Mouse (Mus musculus) kidney, adult 8-10 months (tissue): Measurements from ENCODE around the gene Ofcc1.

Source experiments
- DNase-seq, 2 experiments: peaks; one replicate each; pipeline ENCODE4 v3.0.0; 2022

Gene Ofcc1

GRCm38 (mm10) chr13:40361288-40361687, at the start of gene Ofcc1:
TSS of gene Ofcc1 (minus strand) at chr13:40361450.
- peak in 1 of 2 experiments; percentile 2 for DNase-seq

DNA sequence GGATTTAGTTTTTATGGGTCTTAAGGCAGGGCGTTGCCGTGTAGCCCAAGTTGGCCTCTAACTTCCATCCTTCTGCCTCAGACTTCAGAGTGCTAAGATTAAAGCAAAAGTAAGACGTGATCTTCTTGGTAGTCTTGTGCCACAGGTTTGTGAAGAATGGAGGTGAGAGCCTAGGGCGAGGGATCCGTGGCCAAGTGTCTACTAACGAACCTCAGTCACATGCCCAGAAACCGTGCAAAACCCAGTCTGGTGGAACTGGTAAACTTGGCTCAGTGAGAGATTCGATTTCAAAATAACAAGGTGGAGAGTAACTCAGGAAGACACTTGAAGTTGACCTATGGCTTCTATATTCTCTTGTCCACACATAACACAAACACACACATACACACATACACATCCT, 28.9 kb upstream of the Ofcc1 start:
- no peak for DNase-seq

DNA sequence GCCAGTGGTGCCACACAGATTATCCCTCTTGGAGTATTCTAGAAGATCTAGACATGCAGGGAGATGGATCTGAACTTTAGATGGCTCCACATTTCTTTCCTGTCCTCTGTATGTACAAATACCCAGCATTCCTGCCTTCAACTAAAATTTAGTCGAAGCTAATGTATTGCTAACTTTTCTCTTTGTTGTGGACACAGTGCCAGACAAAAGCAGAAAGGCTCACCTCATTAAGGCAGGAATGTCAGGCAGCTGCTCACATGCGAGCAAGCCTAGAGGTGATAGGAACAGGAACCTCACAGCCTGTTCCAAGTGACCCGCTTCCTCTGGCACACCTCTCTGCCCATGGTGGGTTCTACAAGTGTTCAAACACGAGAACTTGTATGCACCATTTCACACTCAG, 26.2 kb upstream of the Ofcc1 start:
- DNase-seq: no peak

GRCm38 (mm10) chr13:40384962-40385361, 23.7 kb upstream of the Ofcc1 start:
- DNase-seq: no peak

- no peak for DNase-seq
Measured at GRCm38 (mm10) chr13:40376773-40377172, 15.5 kb upstream of the Ofcc1 start.

GRCm38 (mm10) chr13:40366762-40367161, 5.5 kb upstream of the Ofcc1 start:
- no peak for DNase-seq

- no peak for DNase-seq
Measured at GRCm38 (mm10) chr13:40364855-40365254, 3.6 kb upstream of the Ofcc1 start.

- DNase-seq: no peak
Measured at GRCm38 (mm10) chr13:40360692-40361091, 558 bp downstream of the Ofcc1 start.

GRCm38 (mm10) chr13:40347045-40347444, 14.2 kb downstream of the Ofcc1 start:
- DNase-seq: no peak

DNA sequence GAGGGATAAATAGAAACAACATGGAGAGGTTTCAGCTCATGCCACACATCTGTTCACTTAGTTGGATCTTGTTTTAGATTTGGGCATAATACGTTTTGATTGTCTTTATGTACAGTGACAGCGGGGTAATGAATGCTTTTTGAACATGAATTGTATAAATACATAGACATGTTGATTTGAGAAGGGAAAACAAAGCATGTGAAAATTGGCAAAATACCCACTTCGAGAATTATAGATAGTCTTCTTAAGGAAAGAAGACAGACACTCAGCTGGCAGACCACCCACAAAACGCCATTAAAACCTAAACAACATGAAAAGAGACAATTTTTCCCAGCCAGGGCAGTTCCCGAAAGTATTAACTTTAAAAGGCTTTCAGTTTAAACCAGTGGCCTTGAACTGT, 37.9 kb downstream of the Ofcc1 start:
- DNase-seq: no peak

GRCm38 (mm10) chr13:40320814-40321525, 40.3 kb downstream of the Ofcc1 start:
- DNase-seq: no peak

DNA sequence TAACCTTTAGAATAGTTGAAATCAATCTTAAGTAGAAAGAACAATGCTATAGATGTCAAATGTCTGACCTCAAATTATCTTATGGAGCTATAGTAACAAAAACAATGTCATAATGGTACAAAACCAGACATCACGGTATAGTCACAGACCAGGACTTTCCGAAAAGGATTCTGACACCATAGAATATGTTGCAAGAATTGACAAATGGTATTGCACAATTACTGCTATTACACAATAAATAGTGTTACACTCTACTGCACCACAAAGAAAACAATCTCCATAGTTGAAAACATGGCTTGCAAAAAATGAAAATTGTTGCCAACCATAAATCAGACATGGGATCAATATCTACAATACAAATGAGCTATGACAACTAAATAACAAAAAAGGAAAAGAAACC, 43.5 kb downstream of the Ofcc1 start:
- no peak for DNase-seq

DNA sequence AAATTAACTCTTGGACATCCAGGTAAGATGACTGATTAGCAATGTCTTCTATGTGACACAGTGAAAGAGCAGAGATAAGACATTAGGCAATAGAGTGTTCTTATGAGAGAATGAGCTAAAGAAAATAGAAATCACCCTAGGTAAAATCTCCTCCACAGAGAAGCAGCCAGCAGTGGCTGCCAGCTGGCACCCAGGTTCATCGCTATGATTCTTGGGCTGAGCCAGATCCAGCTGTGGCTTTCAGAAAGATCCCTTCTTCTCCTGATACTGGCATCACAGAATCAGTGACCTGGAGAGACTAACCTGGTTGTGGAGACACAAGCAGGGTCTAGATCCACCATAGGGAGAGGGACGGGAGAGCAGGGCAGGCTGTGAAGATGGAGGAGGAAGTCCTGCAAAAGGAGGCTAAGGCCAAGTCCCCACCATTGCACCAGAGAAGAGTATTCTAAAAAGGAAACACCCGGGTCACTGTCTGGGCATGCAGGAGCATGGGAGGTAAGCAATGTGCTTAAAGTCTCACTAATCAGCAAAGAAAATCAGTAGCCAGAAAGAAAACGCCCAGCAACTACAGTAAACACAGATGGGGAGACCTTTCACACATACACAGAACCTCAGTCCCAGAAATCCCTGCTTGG, 46.0 kb downstream of the Ofcc1 start:
- DNase-seq: no peak

DNA sequence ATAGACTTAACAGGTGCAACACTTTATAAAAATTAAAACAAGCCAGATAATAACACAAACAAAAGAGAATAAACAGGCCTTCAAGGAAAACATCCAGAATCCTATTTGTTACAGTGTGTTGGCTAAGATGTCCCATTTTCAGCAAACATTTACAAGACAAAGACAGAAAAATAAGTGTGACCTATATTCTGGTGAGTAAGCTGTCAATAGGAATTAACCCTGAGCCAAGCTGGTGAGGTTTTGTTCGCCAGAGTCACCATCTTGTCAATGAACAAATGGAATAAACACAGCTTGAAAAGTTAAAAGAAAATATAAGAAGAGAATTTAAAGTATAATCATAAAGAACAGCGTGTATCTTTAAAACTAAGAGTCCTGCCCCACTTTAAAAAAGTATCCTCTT, 68.4 kb downstream of the Ofcc1 start:
- DNase-seq: no peak

- DNase-seq: no peak
Measured at GRCm38 (mm10) chr13:40290846-40291245, 70.4 kb downstream of the Ofcc1 start.

GRCm38 (mm10) chr13:40288650-40289049, 72.6 kb downstream of the Ofcc1 start:
- DNase-seq: no peak

DNA sequence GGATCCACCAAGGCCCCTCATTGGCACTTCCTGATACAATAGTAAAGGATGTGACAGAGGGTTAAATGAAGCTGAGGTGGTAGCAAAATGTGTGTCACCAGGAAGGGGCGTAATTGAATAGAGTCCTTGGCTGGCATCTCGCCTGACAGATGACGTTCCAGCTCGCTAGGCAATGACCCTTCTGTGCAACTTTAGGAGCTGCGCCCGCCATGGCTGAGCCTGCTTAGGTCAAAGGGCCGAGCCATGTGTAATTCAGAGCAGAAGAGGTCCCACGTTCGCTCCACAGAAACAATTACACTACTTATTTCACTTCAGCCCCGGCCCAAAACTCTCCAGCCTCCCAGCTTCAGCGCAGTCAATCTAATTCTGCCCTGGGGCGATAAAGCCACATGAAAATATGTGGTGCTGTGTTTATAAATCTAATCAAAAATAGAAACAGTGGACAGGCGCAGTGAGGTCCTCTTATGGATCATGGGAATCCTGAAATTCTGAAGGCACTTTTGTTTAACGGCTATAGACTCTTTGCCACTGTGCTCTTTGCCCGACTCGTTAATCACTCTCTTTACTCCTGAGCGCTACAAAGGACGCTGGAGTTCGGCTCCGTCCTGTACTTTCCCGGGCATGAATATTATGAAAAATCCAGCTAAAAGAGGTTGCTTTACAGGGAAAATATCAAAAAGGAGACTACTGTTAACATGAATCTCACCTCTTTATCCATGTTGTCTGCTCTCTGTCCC, 73.8 kb downstream of the Ofcc1 start:
- DNase-seq: no peak

GRCm38 (mm10) chr13:40285234-40285791, 75.9 kb downstream of the Ofcc1 start:
- no peak for DNase-seq

DNA sequence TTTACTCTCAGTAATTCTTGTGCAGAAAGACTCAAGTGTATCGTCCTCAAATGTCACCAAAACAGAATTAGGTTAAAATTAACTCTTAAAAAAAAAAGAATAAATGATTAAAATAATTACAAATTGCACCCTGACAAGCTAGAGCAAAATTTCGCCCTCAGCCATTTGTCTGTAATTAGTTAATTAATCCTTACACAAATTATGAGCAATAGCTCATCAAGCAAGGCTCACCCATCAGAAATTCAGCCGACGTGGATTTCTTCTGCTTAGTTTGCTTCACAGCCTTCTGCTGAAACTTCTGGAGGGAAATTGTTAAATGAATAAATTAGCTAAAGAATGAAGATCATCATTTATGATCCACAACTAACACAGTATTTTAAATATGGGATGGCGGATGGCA, 80.6 kb downstream of the Ofcc1 start:
- DNase-seq: no peak

DNA sequence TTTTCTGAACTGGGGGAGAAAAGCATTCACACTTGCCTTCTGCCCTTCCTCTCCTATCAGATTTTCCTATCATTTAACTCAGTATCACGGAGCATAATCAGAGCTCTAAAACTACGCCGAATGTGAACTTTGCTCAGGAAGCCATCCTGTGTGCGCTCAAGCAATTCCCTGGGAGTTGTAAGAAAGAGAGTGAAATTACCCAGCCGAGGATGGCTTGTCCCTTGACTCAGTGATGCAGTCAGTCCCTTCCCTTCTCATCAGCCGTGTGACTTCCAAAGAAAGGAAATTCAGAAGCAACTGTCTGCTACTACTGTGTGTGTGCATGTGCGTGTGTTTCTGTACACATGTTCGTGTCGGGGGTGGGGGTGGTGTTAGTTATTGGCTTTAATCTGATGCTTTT, 93.7 kb downstream of the Ofcc1 start:
- no peak for DNase-seq

DNA sequence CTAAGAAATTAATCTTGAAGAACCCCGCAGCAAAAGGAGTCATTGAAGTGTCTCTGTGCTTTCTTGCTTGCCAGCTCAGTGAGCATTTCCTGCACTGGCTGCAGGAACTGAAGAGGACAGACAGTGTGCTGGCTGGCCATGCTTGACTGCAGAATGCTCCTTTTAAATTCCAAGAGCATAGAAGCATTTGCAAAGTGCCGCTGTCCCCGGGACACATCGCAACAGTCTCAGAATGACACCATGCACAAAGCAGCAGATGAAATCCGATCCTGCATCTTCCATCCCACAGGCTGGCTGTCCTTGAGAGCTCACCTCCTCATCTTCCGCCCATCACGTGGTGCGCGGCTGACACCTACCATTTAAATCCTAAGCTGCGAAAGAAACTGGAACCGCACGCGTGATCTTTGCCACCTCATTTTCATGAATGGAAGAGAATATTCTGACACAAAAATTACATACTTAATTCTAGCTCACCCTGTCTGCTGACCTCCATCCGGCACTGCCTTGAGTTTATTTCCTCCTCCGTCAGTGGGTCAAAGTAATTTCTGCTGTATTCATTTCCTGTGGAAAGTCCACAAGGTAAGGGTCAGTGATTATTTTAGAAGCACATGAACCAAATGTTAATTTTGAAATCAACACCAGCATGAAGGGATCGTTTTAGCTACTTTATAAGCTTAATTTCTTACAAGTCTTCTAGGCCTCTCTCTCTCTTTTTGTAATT, 98.0 kb downstream of the Ofcc1 start:
- DNase-seq: no peak

DNA sequence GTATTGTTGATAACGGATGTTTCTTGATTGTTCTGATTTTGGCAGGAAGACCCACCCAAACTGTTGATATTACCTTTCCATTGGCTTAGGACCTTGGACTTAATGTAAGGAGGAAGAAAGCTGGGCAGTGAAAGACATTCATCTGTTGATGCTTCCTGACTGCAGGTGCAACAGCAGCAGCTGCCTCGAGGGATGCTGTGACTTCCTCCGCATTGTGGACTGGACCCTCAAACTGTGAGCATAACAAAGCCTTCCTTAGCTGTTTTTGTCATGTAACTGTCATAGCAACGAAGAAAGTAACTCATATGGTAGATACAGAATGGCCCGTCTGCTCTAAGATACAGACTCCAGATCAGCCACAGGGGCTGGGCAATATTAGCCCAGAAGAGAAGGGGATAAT, 102.5 kb downstream of the Ofcc1 start:
- DNase-seq: no peak

DNA sequence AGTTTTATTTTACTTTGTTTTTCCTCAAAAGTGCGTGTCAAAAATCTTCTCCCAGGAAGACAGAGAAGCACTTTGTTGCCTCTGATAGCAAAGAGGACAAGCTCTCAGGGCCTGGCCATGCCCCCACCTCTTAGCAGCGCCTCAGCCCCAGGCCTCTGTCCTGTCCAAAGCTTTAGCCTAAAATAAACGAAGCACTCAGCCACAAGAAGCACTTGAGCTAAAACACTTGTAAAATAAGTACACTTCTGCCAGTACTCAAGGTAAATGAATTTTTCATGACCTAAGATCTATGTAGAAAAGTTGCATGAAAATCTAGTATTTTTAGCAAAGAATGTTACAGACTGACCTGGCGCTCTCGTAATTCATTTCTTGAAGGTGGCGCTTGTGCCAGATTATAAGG, 117.4 kb downstream of the Ofcc1 start:
- no peak for DNase-seq
